In the genomic region with DNA sequence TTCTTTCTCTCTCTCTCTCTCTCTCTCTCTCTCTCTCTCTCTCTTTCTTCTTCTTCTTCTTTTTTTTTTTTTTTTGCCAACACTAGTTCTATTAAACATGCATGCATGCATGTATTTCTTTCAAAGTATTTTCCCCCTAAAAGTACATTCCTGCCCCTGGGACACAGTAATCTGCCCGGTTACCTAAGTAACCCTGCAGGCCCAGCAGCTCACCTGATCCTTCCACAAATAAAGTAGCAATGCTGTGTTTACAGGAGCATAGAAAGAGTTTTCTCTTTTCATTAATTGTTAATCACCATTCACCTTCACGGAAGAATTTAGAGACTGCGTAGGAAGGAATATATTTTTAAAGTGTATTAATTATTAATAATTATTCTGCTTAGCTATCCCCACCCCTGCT, we compare ENCODE assay signal across 22 mouse cellular contexts. TPM values are rescaled to one million over a fixed set of nuclear protein-coding genes. Genes with fewer than 3 reads are reported as not detected.
DNase-seq lines count a peak whose midpoint lies in the region; ATAC-seq and TF ChIP-seq lines count a peak whose summit lies in the region.
"Had no signal": no experiment of that assay in that cellular context is flagged by ENCODE, and none has a peak within 500 bp of the region (broad histone marks: within the 10 kb centered on the region; RNA-seq: fewer than 3 reads in every experiment).

No protein-coding gene starts in this region.

- DNase-seq in kidney, adult 2 months: peak; percentile 53
- DNase-seq in kidney, postnatal 10 days: no peak
- peak; percentile 38 for DNase-seq in kidney, adult 9 months
- peak; percentile 23 to 62 for DNase-seq in kidney, postnatal 25 days
- DNase-seq in kidney, postnatal 4 days: no peak
- DNase-seq: adrenal gland, adult 2 months; adrenal gland, postnatal 10 days; adrenal gland, postnatal 25 days; cerebellum, adult 11 months; cerebellum, adult 18-20 months; cerebellum, adult 8-10 months; cerebellum, adult 9-11 months; cerebellum, postnatal 14 days; cerebellum, postnatal 36 days; embryo, embryonic 11 days had no signal

- no peak overlapping the region for H3K9ac ChIP-seq in kidney, embryonic 16.5 days (replicated peaks; ENCODE audit: low read length)
- H3K9ac ChIP-seq: embryonic facial prominence, embryonic 13.5 days; embryonic facial prominence, embryonic 15.5 days; forebrain, embryonic 12.5 days had no signal

- TF ChIP-seq POLR2A in kidney, adult 2 months (IDR thresholded peaks at IDR 0.05; ENCODE audit: low read depth, low read length): no peak

- no peaks in the 10 kb centered on the region; the same call in none of the 2 replicates for H3K36me3 ChIP-seq in kidney, adult 2 months (ENCODE audit: control insufficient read depth, insufficient read depth, low read length)
- 0 out of 2 replicates have a peak, but pooled peaks cover 2% of the 10 kb centered on the region for H3K36me3 ChIP-seq in kidney, embryonic 16.5 days (ENCODE audit: insufficient read depth, low read length)

- no peaks in the 10 kb centered on the region for H3K4me1 ChIP-seq in kidney, adult 2 months (ENCODE audit: control insufficient read depth, insufficient read depth, low read length)
- H3K4me1 ChIP-seq in kidney, embryonic 16.5 days (ENCODE audit: insufficient read depth, low read length): no peaks in the 10 kb centered on the region
- H3K4me1 ChIP-seq: embryonic facial prominence, embryonic 13.5 days; embryonic facial prominence, embryonic 15.5 days had no signal

- H3K4me3 ChIP-seq in kidney, adult 2 months (ENCODE audit: insufficient read depth, low read depth, low read length): no peak overlapping the region
- no peak overlapping the region for H3K4me3 ChIP-seq in kidney, embryonic 16.5 days (ENCODE audit: low read length)
- H3K4me3 ChIP-seq: embryonic facial prominence, embryonic 13.5 days; embryonic facial prominence, embryonic 15.5 days; erythroblast, embryonic 14.5 days; forebrain, embryonic 10.5 days; forebrain, embryonic 12.5 days had no signal

- ATAC-seq in kidney, embryonic 16.5 days (ENCODE audit: low FRiP score, low TSS enrichment): no peak
- ATAC-seq: forebrain, embryonic 14.5 days had no signal

- no peaks in the 10 kb centered on the region for H3K9me3 ChIP-seq in kidney, embryonic 16.5 days (ENCODE audit: low read length)
- H3K9me3 ChIP-seq: embryonic facial prominence, embryonic 13.5 days; embryonic facial prominence, embryonic 15.5 days; forebrain, embryonic 10.5 days; forebrain, embryonic 12.5 days had no signal

- H3K27ac ChIP-seq in kidney, adult 2 months (ENCODE audit: insufficient read depth, low read depth, low read length): peak overlapping the region; percentile 32; the same call in 1 of the 2 replicates
- H3K27ac ChIP-seq in kidney, embryonic 16.5 days (ENCODE audit: low read length): no peak overlapping the region
- H3K27ac ChIP-seq: embryonic facial prominence, embryonic 13.5 days; embryonic facial prominence, embryonic 15.5 days; forebrain, embryonic 10.5 days; forebrain, embryonic 12.5 days had no signal

- TF ChIP-seq CTCF in kidney, adult 2 months (conservative IDR thresholded peaks at IDR 0.05; ENCODE audit: insufficient read depth, insufficient read length, low read depth, low read length): no peak

- H3K4me2 ChIP-seq in kidney, embryonic 16.5 days (replicated peaks; ENCODE audit: low read depth, low read length): no peak overlapping the region
- H3K4me2 ChIP-seq: embryonic facial prominence, embryonic 13.5 days; embryonic facial prominence, embryonic 15.5 days; forebrain, embryonic 12.5 days had no signal

- H3K27me3 ChIP-seq in kidney, adult 2 months (replicated peaks; ENCODE audit: control insufficient read depth, insufficient read depth, low read length): no peaks in the 10 kb centered on the region
- no peaks in the 10 kb centered on the region for H3K27me3 ChIP-seq in kidney, embryonic 16.5 days (ENCODE audit: insufficient read depth, low read length)
- H3K27me3 ChIP-seq: embryonic facial prominence, embryonic 13.5 days; embryonic facial prominence, embryonic 15.5 days; forebrain, embryonic 12.5 days had no signal

- WGBS in kidney, adult 2 months: 49% methylated on average over 3 of the region's 3 CpGs
- 81% methylated on average over 3 of the region's 3 CpGs for WGBS in kidney, embryonic 16.5 days

RNA-seq across cellular contexts. Expression of a gene that starts 34.1 kb away (rescaled TPM):
- polyA plus RNA-seq in kidney, adult 2 months (2012; rRNA removed): 8.1 and 9.2 TPM in 2 replicates
- polyA plus RNA-seq in kidney, embryonic 16.5 days (2015; fragmentation: Nextera tagmentation; extraction: Ambion mirVana): 14.7 and 16.4 TPM in 2 replicates

Comparison
In these comparisons a context has a peak if more than half of its experiments do, and no peak if none do; other contexts are left out.
1. DNase-seq: peak in kidney, adult 2 months (single experiment), kidney, adult 9 months (single experiment) and kidney, postnatal 25 days (2 of 2); none in kidney, postnatal 10 days (single experiment) and kidney, postnatal 4 days (0 of 2).